Mouse (Mus musculus) naive thymus-derived CD4-positive, alpha-beta T cell, adult 2 months (primary cell): ENCODE measurements around the gene Gimap5.
A peak's percentile ranks its signal among the peaks of the same experiment; 100 is the strongest.

ENCODE experiments used
- DNase-seq: peaks from one replicate; pipeline ENCODE4 v3.0.0-alpha.2; 2011; ENCODE audit warnings: low read depth

Gene Gimap5

DNA sequence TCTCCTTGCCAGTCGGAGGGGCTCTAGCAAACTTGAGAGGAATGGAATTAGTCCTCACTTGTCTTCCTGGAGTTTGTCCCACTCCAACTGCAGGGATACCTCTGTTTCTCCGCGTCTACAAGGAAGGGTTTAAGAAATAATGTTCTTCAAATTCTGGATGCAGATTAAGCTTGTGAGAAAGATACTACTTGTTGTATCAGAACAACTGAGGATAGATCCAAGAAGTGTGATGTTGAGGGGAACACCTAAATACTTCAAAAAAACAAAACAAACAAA lies 6.3 kb upstream of the Gimap5 start:
- DNase-seq: peak; percentile 61

DNA sequence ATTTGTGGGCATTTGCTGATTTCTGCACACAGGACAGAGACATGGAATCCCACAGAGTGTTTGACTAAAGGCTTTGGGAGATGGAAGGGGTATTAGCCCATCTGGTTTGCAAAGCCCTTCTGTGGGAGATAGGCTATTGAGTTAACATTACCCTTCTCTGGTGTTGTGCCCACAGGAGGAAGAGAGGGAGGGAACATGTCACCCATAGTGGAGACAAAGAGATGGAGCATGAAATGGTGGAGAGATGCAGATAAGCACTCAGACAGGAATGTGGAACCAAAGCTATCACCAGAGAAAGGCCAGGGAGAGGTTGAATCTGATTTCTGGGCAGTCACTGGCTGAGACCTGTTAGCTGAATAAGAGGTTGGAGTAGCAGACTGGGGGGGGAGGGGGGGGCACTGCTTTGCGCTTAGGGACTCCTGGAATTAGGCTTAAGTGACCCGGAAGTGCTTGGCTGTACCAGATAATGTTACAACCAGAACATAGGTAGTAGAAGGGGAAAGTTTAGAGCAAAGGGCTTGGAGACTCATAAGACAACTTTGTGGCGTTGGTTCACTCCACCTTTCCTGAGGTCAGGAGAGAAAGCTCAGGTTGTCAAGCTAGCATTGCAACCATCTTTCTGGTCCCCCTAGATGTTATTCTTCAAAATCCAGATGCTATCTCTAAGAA lies 5.4 kb upstream of the Gimap5 start:
- DNase-seq: peak; percentile 69

DNA sequence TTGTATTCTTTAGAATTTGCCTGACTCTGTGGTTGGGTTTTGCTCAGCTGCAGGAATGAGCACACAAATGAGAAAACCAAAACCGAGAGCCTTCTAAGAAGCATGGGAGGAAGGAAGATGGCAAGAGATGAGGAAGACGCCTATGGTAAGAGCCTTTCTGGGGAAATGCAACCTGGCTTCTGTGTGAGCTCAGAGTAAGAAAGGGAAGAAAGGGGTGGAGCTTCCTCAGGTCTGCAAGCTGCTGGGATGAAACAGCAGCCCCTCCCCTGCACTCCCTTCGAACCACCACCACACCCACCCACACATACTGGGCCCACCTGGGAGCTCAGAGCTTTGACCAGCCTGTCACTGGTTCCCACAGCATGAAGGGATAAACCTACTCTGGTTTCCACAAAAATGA lies 4.7 kb upstream of the Gimap5 start:
- DNase-seq: peak; percentile 67

DNA sequence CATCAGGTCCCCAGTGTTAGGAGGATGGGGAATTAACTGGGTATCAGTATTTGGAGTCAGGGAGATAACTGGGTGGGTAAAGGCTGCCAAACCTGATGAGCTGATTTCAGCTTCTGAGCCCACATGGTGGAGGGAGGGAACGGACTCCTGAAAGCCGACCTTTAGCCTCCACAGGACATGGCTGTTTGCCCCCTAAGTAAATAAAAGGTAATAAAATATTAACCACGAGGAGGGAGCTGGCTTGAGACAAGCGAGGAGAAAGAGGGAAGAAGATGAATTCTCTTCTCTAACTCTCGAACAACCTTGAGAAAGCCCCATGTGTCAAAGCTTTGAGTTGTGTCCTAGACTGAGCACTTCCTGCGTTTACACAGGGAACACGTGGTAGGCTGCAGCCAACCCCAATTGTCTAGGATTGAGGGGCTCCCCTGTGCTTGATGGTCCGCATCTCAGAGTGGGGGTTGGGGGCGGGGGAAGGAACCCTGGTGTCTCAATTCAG lies 4.2 kb upstream of the Gimap5 start:
- DNase-seq: peak; percentile 65

DNA sequence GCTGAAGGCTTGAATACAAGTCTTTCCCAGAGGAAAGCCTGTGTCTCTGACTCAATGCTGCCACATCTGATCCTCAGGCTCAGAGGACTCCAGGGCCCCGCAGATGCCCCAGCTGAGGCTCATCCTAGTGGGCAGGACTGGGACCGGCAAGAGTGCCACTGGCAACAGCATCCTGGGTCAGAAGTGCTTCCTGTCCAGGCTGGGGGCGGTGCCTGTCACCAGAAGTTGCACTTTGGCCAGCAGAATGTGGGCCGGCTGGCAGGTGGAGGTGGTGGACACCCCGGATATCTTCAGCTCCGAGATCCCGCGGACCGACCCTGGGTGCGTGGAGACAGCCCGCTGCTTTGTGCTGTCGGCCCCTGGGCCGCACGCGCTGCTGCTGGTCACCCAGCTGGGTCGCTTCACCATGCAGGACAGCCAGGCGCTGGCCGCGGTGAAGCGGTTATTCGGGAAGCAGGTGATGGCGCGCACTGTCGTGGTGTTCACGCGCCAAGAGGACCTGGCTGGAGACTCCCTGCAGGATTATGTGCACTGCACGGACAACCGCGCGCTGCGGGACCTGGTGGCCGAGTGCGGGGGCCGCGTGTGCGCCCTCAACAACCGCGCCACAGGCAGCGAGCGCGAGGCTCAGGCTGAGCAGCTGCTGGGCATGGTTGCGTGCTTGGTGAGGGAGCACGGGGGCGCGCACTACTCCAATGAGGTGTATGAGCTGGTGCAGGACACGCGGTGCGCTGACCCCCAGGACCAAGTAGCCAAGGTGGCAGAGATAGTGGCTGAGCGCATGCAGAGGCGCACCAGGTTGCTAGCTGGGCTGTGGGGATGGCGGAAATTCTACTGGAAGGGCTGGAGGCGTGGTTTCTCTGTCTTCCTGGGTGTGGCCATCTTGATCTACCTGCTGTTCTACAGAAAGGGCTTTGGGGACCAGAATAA lies 3.3 kb upstream of the Gimap5 start:
- DNase-seq: peak; percentile 74

DNA sequence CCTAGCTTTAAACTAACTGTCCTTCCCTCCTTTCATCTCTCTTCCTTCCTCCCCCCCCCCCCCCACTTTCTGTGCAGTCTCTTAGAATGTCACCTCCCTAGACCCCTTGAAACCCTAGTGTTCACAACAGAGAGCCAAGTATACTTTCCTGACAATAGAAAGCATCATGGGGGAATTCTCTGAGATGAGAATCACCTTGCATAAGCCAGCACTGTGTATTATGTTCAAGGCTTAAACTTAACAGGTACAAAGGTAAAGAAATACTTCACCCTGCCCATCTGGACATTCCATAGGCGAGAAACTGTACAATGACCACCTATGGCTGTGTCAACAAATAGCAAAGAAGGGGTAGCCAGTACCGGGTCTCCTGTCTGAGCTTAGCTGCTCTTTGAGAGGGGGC lies 507 bp upstream of the Gimap5 start:
- peak; percentile 63 for DNase-seq

DNA sequence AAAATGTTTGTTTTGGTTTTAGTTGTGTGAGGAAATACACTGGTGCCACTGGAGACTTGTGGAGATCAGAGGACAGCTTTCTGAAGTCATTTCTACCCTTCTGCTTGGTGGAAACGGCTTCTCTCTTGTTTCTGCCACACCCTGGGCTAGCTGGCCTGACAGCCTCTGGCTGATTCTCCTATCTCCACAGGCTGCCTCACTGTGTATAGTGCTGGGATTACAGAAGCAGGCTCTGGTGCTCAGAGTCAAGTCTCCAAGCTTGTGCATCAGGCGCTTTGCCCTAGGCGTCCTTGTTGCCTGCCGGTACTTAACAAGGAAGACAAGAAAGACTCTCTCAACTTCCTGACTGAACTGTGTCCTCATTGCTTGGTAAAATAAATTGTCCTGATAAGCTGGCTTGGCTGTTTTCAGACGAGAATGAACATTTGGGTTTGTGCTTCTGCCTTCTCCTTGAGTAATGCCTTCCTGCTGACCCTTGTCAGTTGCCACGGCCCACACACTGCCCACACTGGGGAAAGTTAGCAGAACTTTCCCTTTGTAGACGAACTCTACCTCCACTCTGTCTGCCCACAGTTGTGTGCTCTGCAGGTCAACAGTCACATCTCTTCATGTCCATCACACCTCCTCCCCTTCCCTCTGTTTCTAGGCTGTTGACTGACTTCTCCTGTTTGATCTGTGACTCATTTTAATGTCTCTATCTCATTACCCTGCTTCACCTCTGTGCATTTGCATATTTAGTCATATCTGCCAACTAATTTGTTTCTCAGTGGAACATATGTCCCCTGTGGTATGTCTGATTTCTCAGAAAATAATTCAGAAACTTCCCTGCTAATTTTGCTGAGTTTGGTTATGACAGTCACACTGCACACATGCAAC lies 1.3 kb downstream of the Gimap5 start:
- DNase-seq: peak; percentile 76

DNA sequence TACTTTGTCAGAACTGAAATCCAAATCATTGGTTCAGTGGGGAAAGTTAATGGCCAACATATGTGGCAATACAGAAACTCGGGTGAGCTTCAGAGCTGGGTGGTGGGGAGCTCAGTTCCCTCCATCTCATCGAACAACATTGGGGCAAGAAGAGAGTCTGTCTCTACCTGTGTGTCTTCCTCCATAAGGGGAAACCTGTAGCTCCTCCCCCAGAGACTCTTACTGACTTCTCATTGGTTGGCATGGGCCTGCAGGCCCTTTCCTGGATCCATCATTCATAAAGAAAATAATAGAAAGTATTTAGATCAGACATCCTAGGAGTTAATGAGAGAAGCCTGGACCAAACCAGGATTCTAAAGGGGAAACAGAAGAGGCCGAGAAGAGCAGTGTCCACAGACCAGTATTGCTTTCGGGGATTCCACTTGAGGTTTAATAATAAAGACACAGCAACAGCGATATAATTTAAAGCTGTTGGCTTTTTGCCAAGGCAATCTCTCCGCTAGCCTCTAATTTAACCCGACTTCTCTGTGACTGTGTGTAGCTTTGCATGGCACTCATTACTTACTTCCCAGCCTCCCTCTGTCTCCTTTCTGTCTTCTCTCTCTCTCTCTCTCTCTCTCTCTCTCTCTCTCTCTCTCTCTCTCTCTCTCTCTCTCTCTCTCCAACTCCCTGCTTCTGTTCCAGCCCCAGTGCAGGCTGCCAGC lies 17.7 kb downstream of the Gimap5 start:
- DNase-seq: no peak

DNA sequence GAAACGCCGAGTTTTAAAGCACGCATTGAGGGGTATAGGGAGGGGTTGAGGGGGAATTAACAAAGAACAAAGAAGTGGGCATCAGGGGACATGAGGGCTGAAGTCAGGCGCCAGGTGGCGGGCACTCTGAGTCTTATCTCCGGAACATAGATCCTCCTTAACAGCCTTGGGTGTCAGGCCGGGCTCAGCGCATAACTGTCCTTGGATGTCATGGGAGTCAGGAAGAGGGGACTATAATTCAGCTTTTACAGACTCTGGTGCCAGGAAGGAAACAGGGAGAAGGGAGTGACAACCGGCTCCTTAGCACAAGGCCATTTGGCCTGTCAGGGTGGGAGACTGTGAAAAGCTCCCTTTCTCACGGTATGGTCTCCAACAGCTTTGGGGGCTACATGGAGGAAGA lies 18.5 kb downstream of the Gimap5 start:
- no peak for DNase-seq

DNA sequence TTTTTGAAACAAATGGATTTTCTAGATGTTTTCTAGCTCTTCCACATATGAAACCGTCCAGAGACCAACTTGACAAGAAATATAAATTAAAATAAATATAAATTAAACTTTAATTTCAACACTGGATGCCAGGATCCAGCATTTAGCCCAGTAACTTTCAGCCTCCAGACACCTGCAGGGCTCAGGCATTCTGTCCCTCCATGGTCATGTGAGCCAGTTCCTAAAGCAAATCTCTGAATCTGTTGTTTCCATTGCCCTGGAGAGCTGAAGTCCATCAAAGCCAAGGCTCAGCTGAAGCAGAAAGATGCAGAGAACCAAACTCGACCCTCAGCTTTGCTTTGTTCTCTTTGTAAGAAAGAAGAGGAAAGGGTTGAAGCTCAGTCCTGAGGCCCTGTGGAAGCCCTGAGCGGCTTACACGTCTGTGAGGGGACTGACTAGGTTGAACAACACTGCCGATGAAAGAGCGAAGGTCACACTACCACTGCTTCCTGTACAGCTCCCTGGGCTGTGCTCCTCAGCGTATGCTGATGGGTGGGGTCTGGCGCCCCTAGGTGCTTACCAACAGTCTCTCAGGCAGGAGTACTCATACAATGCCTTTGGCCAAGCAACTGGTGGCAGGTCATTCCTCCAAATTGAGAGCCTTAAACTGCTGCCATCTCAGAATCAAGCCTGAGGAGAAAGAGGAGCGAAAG lies 22.3 kb downstream of the Gimap5 start:
- DNase-seq: peak; percentile 81

DNA sequence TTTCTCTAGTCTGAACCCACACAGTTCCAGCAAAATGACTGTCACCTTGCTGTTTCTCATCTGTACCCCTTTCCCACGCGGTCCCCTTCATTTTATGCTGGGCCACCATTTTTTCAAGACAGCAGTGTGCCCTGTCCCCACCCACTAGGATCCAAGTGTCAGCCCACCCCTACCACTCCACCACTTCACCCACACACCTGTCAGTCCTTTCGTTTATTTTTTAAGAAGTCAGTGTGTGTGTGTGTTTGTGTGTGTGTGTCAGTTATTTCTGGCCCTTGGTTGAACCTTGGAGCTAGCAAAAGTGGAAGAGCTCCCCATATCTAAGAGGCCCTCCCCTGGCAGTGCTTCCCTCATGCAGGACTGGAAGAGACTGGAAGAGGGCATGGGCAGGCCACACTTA lies 22.9 kb downstream of the Gimap5 start:
- DNase-seq: no peak

DNA sequence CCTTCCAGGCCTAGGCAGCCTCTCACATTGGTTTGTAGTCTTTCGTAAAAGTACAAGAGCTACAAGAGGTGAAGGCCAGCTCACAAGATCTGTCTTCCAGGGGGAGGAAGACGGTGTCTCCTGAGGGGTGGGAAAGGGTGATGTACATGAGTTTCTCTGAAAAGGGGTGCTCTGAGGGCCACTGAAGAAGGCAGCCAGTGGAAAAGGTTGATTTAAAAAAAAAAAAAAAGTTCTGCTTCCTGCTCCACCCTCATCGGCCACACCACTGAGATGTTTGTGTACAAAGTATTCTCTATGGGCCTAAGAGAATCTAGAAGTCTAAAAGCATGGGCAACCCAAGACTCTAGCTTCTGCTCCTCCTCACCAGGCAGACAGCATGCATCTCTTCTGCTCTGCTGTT lies 24.7 kb downstream of the Gimap5 start, which contains the start of gene Gimap3:
Gimap3 (minus strand) TSS at position 156 of the 400 bp plus-strand sequence.
- DNase-seq: peak; percentile 81

DNA sequence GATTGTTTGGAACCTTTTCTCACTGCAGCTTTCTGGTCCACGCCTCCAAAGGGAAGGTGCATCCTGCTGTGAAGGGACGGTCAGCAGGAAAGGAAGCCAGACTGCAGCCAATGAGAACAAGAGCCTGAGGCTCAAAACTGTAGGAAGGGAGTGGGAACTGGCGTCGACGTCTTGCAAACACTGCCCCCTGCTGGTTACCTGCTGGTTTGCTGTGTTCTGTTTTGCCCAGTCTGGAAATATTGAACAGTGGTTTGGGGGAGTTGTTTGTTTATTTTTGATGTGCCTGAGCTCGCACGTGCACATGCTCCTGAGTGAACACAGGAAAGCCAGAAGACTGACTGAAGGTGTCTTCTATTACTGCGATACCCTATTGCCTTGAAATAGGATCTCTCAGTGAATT lies 26.0 kb downstream of the Gimap5 start:
- peak; percentile 91 for DNase-seq

DNA sequence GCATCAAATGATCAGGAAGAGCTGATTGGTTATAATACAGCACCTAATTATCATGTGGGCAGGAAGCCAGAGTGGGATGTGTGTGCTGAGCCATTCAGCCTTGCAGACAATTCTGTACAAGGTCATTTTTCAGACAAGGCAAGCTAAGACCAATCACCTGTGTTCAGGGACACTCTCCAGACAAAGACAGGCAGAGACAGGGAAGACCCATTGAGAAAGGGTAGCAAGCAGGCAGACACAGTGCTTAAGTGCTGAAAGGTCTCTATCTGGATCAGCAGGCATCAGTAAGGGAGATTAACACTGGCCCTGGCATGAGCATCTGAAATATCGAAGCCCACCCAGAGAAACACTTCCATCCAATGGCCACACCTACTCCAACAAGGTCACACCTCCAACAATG lies 38.4 kb downstream of the Gimap5 start:
- no peak for DNase-seq

DNA sequence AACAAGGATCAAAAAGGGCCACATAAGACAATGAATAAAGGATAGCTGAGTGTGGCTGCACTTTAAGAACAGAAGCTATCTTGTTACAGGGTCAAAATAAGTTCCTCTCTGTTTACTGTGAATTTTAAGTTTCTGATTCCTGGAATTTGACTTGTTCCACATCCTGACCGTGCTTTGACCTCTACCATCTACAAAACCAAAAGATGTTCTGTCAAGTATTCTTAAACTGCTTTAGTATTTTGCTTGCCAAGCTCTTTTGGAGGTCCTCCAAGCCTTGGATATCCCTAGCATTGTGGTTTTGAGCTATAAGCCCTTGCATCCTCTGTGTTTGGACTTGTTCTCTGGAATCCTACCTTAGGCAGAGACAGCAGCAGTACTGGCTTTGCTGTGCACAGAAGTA lies 39.2 kb downstream of the Gimap5 start:
- no peak for DNase-seq

DNA sequence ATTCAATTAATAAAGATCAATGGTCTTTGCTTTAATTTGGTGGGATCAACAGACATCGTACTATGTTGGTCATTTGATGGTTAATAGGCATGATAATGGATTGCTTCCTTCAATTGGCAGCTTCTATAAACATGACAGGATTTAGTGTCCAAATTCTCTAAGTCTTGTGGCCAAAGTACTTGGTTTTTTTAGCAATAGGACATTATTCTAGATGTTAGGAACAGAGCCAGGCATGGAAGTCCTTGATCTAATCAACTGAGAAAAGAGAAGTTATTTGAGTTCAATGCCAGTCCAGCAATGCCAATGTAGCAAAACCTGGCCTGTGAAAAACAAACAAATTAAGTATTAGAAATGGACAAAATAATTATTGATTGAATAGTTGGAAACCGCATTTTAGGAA lies 39.6 kb downstream of the Gimap5 start:
- no peak for DNase-seq

DNA sequence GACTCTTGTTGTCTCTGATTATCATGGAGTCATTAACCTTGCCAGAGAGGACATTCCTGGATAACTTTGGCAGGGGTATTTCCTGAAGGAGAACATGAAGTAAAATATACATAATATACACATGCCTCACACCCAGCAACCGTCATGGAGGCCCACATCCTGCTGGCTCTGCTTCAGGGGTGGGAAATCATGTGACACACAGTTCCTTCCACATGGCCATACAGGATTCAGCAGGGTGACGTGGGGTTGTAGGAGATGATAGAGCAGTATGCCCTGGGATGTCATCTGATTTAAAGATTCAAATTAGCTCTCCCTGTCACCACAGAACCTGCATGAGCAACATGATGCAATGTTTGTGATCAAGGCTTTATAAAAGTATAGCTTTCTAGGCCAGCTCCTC lies 41.9 kb downstream of the Gimap5 start:
- DNase-seq: no peak

DNA sequence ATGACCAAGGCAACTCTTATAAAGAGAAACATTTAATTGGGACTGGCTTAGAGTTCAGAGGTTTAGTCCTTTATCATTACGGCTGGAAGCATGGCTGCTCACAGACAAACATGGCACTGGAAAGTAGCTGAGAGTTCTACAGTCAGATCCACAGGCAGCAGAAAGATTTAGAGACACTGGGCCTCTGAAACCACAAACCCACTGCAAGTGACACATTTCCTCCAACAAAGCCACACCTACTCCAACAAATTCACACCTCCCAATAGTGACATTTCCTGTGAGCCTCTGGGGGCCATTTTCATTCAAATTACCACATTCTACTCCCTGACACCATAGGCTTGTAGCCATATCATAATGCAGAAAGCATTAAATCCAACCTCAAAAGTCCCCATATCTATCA lies 55.9 kb downstream of the Gimap5 start:
- peak; percentile 70 for DNase-seq

DNA sequence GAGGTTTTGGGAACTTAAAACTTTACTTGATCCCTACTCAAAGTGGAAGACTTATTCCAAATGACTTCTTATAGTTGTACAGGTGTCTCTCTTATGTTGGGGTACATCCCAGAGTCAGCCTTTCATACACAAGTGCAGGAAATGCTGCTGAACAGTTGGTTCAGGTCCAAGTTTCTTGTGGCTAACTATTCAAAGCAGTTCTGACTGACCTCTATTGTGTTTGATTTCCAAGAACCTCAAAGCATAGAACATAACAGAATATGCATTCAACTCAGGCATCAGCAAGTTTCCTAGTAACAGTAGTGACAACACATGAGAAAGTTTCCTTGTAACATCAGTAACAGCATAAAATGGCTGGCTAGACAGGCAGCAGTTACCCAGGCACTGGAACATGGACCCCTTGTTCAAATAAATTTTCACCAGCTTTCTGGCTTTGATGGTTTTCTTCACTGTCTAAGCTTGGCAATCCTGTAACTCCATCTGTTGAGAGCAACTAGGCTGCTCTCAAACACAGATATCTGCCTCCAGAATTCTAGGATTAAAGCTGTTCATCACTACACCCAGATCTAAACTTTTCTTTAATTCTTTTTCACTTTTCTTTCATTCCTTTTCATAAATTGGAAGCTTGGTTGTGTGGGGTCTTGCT lies 57.5 kb downstream of the Gimap5 start:
- peak; percentile 36 for DNase-seq
